Mouse (Mus musculus) T-cell, adult 2 months (primary cell): ENCODE data around the gene Aip.
A peak's percentile ranks its signal among the peaks of the same experiment; 100 is the strongest.
"Not testable (repeated sequence)": the region's sequence is repeated elsewhere in the genome, so short reads cannot be mapped to it uniquely, and the experiment has no call there.

ENCODE experiments used
- DNase-seq: peaks from one replicate; pipeline ENCODE4 v3.0.0; 2022; ENCODE audit warnings: low spot score

The Aip gene

DNA sequence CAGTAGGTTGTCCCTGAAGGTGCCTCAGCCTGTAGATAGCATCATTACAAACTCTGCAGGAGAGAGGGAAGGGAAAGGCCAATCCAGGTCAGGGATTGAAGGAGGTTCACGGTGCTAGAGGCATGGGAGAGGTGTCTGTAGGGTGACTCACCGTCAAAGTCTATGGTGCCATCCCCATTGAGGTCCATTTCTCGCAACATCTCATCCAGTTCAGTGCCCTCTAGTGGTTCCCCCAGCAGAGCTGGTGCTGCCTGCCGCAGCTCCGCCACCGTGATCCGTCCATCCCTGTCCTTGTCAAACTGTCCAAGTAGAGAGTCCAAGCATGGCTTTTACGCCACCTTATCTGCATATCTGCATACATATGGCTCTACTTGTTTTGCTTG, 10.3 kb upstream of the Aip start:
- peak; percentile 46 for DNase-seq

DNA sequence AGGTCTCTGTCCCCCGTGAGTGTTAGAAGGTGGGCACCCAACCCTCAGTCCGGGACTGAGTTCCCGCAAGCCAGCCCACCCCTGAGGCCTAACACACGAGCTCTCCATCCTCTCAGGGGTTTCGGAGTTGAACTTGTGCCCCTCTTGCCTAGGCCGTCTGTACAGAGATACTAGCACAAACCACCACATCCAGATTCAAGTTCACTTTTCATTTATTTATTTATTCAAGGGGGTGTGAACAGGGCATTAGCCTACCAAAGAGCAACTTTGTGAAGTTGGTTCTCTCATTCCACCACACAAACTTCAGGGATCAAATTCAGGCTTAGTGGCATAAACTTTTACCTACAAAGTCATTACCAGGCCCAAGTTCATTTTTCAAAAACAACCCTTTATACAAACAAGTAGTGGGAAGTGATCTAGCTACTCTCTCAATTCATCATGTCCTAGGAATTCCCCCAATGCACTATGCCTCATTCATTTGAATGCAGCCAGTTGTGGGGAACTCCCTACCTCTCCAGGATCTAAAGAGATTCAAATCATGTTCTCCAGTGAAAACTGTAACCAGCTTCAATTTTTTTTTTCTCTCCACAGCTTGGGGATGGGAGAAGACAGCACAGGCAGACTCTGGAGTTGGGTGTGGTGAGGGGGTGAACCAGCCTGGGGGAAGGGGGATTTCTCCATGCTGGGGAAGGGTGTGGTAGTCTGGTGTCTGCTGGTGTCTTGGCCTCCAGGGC, 9.7 kb upstream of the Aip start:
- not testable (repeated sequence) for DNase-seq

DNA sequence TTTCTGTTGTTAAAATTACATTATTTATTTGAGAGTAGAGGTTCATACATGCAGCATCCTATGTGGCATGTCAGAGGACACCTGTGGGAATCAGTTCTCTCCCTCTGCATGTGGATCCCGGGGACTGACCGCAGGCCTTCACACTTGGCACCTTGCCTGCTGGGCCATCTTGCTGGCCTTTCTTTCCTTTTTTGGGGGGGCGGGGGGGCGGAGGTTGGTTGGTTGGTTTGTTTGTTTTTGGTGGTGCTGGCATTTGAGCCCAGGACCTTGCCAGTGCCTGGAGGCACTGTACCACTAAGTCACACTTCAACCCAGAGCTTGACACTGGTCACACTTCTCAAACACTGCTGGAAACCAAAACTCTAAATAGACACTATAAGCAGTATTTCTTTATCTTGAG, 8.7 kb upstream of the Aip start:
- DNase-seq = no peak

DNA sequence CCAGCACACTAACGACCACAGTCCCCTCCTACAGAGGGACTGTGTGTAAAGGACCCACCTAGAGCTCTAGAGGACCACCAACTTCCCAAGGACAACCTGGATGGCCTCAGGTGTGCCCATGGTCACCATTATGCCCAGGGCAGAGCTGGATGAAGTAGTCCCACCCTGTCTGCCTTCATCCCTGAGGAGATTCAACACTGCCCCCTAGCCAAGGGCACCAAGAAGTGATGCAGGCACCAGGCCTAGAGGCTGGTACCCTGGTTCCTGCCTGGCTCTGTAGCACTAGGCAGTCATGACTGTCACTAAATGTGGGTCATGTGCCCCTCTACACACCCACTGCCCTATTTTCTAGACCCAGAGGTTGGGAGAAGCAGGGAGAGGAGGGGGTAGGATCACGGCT, 6.1 kb upstream of the Aip start:
- DNase-seq = no peak

DNA sequence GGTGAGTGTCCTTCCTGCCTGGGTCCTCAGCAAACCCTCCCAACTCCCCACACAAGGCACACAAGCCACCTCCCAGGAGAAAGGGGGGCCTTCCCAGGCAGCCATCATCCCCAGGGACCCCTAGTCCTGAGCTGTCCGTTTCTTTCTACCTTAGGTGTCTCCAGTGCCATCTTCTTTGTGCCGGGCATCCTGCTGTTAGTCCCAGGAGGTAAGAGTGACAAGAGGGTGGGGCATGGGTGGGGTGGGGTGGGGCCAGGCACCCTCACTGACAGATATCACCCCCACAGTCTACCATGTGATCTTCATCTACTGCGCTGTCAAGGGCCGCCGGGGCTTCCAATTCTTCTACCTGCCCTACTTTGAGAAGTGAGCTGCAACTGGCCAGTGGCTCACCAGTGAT, 5.4 kb upstream of the Aip start:
- DNase-seq = no peak

DNA sequence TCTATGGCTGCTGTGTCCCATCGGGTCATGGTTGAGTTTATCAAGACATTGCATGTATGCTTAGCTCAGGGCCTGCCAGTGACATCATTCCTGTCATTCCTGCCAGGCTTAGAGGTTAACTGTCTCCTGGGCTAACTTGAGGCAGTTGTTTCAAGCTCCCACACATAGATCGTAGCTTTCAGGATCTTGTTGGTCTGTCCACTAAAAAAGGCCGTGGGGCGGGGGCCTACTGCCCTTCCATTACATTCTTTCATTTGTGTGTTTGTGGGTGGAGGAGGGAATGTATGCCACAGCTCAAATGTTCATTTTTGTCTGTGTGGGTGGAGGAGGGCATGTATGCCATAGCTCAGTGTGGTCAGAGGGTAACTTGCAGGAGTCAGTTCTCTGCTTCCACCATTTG, 4.4 kb upstream of the Aip start:
- DNase-seq = no peak

DNA sequence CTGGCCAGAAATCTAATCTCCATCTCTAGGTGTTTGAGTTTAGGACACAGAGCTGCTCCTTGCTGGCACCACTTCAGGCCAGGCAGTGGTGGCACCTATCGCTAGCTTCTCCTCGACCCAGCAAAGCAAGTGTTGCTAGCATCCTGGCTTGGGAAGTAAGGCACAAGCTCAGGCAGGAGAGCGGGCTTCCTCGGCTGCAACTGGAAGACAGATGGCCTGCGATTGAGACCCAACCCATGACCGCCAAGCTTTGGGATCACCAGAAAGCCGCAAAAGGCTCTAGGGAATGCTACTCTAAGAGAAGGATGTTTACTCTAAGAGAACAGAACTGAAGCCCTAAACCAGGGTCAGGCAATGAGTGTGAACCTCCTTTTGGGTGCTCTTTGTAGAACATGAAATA, 3.8 kb upstream of the Aip start:
- no peak for DNase-seq

DNA sequence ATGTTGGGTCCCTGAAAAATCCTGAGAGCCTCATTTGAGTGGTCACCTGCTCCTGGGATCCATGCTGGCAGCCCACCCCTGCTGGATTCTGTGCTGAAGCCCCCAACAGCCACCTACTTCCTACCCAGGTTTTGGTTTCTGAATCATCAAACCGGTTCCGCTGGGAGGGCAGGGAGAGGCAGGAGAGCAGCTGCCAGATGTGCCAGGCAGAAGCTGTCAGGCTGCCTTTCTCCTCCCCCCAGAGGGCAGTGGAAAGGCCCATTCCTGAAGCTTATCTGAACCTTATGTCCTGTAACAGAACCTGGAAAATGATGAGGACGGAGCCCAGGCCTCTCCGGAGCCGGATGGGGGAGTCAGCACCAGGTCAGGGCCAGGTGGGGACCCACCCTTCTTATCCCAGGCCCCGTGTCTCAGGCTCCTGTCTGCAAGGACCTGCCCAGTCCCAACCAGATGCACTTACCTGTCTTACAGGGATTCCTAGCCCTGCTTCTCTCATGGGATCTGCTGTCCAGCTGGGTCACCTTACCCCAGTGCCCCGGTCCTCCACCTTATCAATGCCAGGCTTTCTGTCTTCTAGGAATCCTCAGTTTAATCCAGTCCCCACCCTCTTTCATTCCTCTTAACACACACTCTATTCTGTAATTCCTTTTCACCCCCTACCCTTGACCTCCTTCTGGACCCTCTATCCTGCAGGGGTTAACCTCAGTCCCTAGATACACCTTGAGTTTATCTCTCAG, 1.3 kb upstream of the Aip start:
- DNase-seq = no peak

DNA sequence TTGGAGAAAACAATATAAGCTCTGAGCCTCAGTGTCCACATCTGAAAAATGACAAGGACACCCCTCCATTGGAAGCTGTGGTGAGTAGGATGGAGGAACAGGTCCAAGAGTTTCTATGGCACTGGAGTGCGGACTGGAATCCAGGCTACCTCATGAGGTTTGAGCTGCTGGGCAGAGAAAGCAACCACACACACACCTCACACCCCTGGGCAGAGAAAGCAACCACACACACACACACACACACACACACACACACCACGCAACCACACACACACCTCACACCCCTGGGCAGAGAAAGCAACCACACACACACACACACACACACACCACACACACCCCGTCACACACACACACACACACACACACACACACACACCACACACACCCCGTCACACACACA, 390 bp downstream of the Aip start:
- DNase-seq = not testable (repeated sequence)

DNA sequence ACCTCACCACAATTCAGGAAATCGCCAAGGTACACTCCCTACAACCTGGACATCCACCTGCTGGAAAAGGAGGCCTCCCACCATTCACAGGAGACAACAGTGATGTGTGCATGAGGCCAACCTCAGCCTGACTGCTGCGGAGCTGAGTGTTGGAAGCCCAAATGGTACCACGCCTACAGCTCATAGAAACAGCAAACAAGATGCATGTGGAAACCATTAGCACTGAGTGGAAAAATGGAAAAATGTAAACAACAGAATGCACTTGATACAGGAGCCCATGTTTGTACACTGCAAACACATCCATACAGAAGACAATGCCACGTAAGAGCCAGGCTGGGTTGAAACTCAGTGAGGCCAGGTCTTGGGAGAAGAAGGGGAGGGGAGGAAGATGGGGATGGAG, 1.2 kb downstream of the Aip start:
- no peak for DNase-seq

DNA sequence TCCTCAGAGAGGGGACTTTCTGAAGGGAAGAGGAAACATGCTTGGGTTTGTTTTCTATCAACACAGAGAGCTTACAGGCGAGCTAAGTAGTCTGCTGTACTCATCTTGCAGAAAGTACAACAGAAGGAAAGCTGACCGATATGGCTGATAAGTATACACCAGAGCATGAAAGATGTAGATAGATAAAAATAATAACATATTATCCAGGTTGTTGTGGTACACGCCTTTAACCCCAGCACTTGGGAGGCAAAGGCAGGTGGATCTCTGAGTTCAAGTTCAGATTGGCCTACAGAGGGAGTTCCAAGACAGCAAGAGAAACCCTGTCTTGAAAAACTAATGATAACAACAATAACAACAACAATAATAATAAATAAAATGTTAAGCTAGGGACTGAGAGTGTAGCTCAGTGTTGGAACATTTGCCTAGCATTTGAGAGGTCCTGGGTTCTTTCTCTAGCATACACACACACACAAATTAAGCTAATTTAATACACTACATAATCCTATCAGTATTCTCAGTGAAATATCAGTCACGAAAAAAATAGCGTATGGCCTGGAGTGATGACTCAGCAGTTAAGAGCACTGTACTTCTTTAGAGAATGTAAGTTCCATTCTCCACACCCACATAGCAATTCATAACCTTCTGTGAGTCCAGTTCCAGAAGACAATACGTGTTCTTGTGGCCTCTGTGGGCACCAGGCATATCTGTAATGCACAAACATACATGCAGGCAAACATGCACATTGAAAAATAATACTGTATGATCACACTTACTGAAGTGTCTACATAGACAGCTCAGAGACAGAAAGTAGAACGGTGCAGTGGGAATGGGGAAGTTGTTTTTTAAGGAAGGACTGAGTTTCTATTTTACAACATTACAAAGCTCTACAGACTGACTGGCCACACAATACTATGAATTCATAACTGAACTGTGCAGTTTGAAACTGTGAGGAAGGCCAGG, 3.0 kb downstream of the Aip start:
- DNase-seq = no peak

DNA sequence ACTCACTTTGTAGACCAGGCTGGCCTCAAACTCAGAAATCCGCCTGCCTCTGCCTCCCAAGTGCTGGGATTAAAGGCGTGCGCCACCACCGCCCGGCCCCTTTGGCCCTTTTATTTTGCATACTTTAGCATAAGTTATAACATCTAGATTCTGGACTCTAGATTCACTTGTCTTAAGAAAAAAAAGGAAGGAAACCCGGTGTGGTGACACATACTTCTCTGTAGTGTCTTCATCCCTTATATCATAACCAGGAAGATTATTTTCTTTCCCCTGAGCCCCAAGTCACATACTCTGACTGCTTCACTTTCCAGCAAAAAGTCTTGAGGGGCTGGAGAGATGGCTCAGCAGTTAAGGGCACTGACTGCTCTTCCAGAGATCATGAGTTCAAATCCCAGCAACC, 3.8 kb downstream of the Aip start:
- not testable (repeated sequence) for DNase-seq

DNA sequence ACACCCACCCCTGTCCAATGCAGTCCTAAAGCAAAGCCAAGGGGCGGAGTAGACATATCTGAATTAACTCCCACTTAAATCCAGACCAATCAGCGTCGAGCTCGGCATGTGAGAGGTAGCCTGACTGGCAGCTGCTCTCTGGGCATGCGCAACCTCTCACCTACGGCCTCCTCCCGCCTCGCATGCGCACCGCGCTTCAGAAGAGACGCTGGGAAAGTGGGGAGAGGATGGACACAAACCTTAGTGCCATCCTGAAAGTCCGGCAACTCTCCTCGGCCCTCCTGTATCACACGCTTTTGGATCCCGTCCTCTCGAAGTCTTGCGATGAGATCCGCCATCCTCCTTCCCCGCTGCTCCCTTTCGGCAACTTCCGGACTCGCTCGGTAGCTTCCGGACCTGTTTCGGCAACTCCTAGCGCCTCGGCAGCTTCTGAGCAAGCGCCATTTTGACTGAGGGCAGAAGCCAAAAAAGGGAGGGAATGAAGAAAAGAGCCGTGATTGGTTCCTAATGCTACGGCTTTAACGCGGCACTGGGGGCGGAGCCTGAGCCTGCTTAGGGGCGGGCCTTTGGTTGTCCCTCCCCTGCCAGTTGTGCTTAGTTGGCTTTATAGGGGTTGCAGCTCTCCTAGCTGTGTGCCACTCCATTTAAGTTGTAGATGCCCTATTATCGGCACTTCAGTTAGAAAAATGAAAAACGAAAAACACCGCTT, 4.4 kb downstream of the Aip start:
- DNase-seq = peak; percentile 99

DNA sequence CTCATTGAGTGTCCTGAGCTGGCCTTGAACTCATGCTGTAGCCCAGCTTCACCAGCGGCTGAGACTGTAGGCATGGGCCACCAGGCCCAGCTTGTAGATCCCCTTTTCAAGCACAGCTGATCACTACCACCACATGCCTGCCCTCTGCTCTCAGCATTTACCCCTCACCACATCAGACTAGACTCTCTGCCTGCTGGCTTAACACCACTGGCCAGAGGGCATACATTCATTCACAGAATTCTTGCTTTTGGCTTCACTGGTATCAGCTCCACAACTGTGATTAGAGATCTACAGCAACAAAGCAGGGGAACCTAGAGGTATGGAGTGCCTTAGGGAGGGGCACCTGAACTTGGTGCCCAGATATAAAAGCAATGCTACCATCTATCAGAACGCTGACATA, 5.2 kb downstream of the Aip start:
- DNase-seq = no peak

DNA sequence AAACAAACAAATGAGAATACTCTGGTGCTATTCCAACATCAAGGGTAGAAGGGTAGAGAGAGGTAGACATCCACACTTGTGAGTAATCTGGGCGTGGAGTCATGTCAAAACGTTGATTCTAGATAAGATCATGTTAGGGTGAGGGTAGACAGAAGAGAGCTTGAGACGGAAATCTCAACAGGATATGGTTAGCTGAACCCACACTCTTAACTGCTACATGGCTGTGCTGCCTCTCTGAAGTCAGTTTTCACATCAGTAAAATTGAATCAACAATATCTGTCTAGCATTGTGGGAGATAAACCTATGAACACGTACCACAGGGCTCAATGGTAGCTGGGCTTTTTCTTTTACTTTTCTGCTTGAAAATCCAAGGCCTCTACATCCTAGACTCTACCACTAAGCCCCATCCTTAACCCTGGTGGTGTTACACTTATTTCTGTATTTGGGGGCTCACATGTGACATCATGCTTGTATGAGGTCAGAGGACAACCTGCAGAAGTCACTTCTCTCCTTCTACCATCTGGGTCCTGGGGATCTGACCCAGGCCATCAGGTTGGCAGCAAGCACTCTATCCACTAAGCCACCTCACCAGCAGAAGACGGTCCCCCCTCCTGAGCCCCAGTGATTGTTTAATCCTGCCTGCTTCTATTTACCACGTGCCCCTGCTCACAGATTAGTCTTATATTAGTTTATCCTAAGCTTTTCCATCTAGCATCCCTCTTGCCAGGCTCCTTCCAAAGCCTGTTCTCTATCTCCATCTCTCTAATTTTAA, 5.8 kb downstream of the Aip start:
- DNase-seq = peak; percentile 89

DNA sequence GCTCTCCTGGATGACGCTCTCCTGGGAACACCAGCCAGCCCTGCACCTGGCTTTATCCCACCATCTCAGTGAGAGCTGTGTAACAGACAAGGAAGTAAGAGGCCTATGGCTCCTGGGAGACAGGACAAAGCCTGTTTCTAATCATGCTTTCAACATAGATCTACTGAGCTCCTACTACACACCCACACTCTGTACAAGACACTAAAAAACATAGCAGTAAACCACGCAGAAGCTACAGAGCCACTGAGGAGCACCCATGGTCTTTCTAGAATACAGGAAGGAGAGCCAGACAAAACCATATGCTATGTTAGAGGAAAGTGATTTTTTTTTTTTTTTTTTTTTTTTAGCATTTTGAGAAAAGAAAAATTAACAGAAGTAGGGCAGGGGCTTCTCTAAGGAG, 7.3 kb downstream of the Aip start:
- no peak for DNase-seq

DNA sequence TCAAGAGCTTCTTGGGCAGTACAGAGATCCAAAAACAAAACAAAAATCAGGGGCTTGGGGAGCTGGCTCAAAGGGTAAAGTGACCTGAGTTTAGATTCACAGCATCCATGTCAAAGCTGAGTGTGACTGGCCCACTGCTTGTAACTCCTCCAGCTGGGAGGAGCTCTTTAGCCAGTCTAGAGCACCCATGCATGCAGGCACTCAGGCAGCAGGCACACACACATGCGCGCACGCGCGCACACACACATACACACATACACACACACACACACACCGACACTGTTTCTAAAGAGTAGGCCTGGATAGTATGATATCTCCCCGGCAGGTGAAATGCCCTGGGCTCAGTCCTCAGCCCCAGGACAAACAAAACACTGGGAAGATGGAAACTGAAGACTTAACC, 8.7 kb downstream of the Aip start:
- DNase-seq = peak; percentile 23

DNA sequence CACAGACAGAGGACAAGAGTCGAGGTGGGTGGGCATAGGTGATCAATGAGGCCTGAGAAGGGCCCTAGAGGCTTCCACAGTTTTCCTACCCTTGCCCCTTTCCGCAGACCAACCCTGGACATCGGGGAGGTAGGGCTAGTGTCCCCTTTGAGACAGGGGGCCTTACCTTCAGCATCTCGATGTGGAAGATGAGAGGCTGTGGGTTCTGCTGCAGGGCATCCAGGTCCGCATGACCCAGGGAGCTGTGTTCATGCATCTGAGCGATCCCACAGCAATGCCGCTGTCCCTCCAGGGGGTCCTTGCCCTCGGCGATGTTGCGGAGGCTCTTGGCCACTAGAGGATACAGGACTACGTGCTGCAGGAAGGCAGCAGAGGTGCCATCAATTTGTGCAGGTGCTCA, 9.8 kb downstream of the Aip start:
- DNase-seq = no peak

DNA sequence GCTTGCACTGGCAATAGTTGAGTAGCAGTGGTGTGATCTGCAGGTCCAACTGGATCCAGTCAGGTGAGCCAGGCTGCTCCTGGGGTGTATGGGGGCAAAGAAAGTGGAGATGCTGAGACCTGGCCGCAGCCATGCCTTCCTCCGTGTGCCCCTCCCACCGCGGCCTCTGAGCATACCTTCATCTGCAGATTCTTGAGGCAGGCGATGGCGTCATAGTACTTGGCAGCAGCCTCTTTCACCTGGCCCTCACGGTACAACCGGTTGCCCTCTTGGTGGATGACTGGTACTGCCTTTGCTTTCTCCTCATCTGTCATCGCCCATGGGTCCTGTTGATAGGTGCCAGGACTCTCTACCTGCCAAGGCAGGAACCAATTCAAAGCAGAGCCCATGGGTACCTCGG, 10.5 kb downstream of the Aip start:
- DNase-seq = no peak

DNA sequence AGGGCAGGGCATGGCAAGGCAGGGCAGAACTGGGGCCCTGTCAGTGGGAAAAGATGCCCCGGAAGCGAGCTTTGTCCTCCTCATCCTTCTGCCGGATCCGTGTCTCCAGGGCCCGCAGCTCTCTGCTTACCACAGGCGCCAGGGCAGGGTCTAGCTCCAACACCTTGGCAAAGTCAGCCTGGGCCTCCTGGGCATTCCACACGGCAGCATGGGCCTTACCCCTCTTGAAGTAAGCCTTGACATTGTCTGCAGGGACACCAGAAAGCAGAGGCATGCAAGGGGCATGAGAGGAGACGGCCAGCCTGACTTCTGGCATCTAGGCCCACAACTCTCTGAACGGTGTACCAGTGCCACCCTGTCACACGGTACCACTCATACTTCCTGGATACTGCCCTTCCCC, 11.1 kb downstream of the Aip start:
- no peak for DNase-seq

DNA sequence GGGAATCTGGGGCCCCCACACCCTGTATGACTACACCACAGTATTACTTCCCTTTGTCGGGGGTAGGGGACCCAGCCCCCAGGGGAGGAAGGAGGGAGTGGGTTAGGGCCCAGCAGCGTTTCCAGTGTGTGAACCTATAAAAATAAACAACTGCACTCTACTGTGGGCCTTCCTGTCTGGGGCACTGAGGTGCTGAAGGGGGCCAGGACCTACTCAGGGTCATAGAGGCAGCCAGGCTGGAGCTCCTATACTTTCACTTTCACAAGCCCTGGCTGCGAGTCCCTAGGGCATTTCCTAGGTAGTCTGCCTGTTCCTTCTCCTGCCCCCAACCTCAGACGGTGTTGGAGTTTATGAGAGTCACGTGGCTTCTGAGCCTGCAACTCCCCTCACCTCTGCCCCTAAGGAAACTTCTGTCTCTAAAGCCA, 11.8 kb downstream of the Aip start:
- peak; percentile 77 for DNase-seq
